Mouse (Mus musculus): ENCODE measurements around the gene Tob2. TPM values are rescaled to one million over a fixed set of nuclear protein-coding genes. Genes with fewer than 3 reads are reported as not detected.

Gene Tob2
- 11.1 and 17.0 TPM in 2 replicates for polyA plus RNA-seq (2014; fragmentation: Nextera tagmentation; extraction: Ambion mirVana)

- Histone ChIP-seq H3K9ac (ENCODE audit: low read length) (peak within 1 kb of the TSS; percentile 86), H3K27me3 (replicated peaks; ENCODE audit: control insufficient read depth, insufficient read depth, low read length) (no peaks in the 10 kb centered on the region), H3K9me3 (replicated peaks; ENCODE audit: control insufficient read depth, low read length) (no peaks in the 10 kb centered on the region), H3K4me3 (ENCODE audit: low read depth, low read length) (peak within 1 kb of the TSS; percentile 73), H3K4me2 (ENCODE audit: low read length) (peak within 1 kb of the TSS; percentile 96), H3K27ac (ENCODE audit: low read depth, low read length) (peak within 1 kb of the TSS; percentile 91), H3K4me1 (ENCODE audit: control insufficient read depth, insufficient read depth, low read length) (peaks cover 7% of the 10 kb centered on the region), H3K36me3 (ENCODE audit: control insufficient read depth, insufficient read depth, low read length) (peaks cover 7% of the 10 kb centered on the region; the same call in 1 of the 2 replicates)
- under 1% methylated on average over 44 of the region's 44 CpGs for WGBS
- peak; percentile 59 for DNase-seq (ENCODE audit: low spot score)
- peak; percentile 1; the same call in 1 of the 2 replicates for ATAC-seq
Measured at GRCm38 (mm10) chr15:81858517-81859329, at the start of gene Tob2. TSS of gene Tob2 (minus strand) at chr15:81858796.

- ATAC-seq: no peak
- Histone ChIP-seq H3K9ac (ENCODE audit: low read length) (no peak overlapping the region), H3K27ac (ENCODE audit: low read depth, low read length) (no peak overlapping the region), H3K27me3 (replicated peaks; ENCODE audit: control insufficient read depth, insufficient read depth, low read length) (no peaks in the 10 kb centered on the region), H3K9me3 (replicated peaks; ENCODE audit: control insufficient read depth, low read length) (no peaks in the 10 kb centered on the region), H3K4me1 (ENCODE audit: control insufficient read depth, insufficient read depth, low read length) (no peaks in the 10 kb centered on the region), H3K4me2 (ENCODE audit: low read length) (no peak overlapping the region), H3K36me3 (ENCODE audit: control insufficient read depth, insufficient read depth, low read length) (peaks cover 97% of the 10 kb centered on the region), H3K4me3 (ENCODE audit: low read depth, low read length) (no peak overlapping the region)
- 95% methylated on average over 8 of the region's 8 CpGs for WGBS
- DNase-seq (ENCODE audit: low spot score): no peak
Measured at GRCm38 (mm10) chr15:81907953-81908352, 49.4 kb upstream of the Tob2 start.

- Histone ChIP-seq H3K27ac (ENCODE audit: low read depth, low read length) (no peak overlapping the region), H3K9me3 (replicated peaks; ENCODE audit: control insufficient read depth, low read length) (no peaks in the 10 kb centered on the region), H3K4me3 (ENCODE audit: low read depth, low read length) (no peak overlapping the region), H3K4me2 (ENCODE audit: low read length) (no peak overlapping the region), H3K9ac (ENCODE audit: low read length) (no peak overlapping the region), H3K27me3 (replicated peaks; ENCODE audit: control insufficient read depth, insufficient read depth, low read length) (no peaks in the 10 kb centered on the region), H3K36me3 (ENCODE audit: control insufficient read depth, insufficient read depth, low read length) (peaks cover 96% of the 10 kb centered on the region), H3K4me1 (ENCODE audit: control insufficient read depth, insufficient read depth, low read length) (no peaks in the 10 kb centered on the region)
- 36% methylated on average over 2 of the region's 2 CpGs for WGBS
- DNase-seq (ENCODE audit: low spot score) (peak; percentile 76), ATAC-seq (no peak)
Measured at GRCm38 (mm10) chr15:81904939-81905338, 46.3 kb upstream of the Tob2 start.

GRCm38 (mm10) chr15:81898751-81899150 lies 40.2 kb upstream of the Tob2 start:
- Histone ChIP-seq H3K27ac (ENCODE audit: low read depth, low read length) (no peak overlapping the region), H3K4me1 (ENCODE audit: control insufficient read depth, insufficient read depth, low read length) (no peaks in the 10 kb centered on the region), H3K9ac (ENCODE audit: low read length) (no peak overlapping the region), H3K36me3 (ENCODE audit: control insufficient read depth, insufficient read depth, low read length) (peaks cover 75% of the 10 kb centered on the region), H3K27me3 (replicated peaks; ENCODE audit: control insufficient read depth, insufficient read depth, low read length) (no peaks in the 10 kb centered on the region), H3K9me3 (replicated peaks; ENCODE audit: control insufficient read depth, low read length) (no peaks in the 10 kb centered on the region), H3K4me2 (ENCODE audit: low read length) (no peak overlapping the region), H3K4me3 (ENCODE audit: low read depth, low read length) (no peak overlapping the region)
- 85% methylated on average over 2 of the region's 2 CpGs for WGBS
- ATAC-seq (no peak), DNase-seq (ENCODE audit: low spot score) (no peak)

GRCm38 (mm10) chr15:81897607-81898285 lies 39.1 kb upstream of the Tob2 start:
- DNase-seq (ENCODE audit: low spot score) (no peak), ATAC-seq (no peak)
- H3K27me3 ChIP-seq (replicated peaks; ENCODE audit: control insufficient read depth, insufficient read depth, low read length): no peaks in the 10 kb centered on the region
- H3K36me3 ChIP-seq (ENCODE audit: control insufficient read depth, insufficient read depth, low read length): peaks cover 66% of the 10 kb centered on the region
- no peak overlapping the region for H3K9ac ChIP-seq (ENCODE audit: low read length)
- 92% methylated on average over 5 of the region's 5 CpGs for WGBS
- H3K27ac ChIP-seq (ENCODE audit: low read depth, low read length): no peak overlapping the region
- no peaks in the 10 kb centered on the region for H3K9me3 ChIP-seq (replicated peaks; ENCODE audit: control insufficient read depth, low read length)
- no peak overlapping the region for H3K4me3 ChIP-seq (ENCODE audit: low read depth, low read length)
- no peak overlapping the region for H3K4me2 ChIP-seq (ENCODE audit: low read length)
- no peaks in the 10 kb centered on the region for H3K4me1 ChIP-seq (ENCODE audit: control insufficient read depth, insufficient read depth, low read length)

- no peaks in the 10 kb centered on the region for H3K9me3 ChIP-seq (replicated peaks; ENCODE audit: control insufficient read depth, low read length)
- DNase-seq (ENCODE audit: low spot score) (no peak), ATAC-seq (no peak)
- no peak overlapping the region for H3K27ac ChIP-seq (ENCODE audit: low read depth, low read length)
- no peak overlapping the region for H3K4me3 ChIP-seq (ENCODE audit: low read depth, low read length)
- H3K36me3 ChIP-seq (ENCODE audit: control insufficient read depth, insufficient read depth, low read length): peaks cover 64% of the 10 kb centered on the region
- H3K4me2 ChIP-seq (ENCODE audit: low read length): no peak overlapping the region
- no peak overlapping the region for H3K9ac ChIP-seq (ENCODE audit: low read length)
- no peaks in the 10 kb centered on the region for H3K4me1 ChIP-seq (ENCODE audit: control insufficient read depth, insufficient read depth, low read length)
- no peaks in the 10 kb centered on the region for H3K27me3 ChIP-seq (replicated peaks; ENCODE audit: control insufficient read depth, insufficient read depth, low read length)
- 83% methylated on average over 2 of the region's 2 CpGs for WGBS
Measured at GRCm38 (mm10) chr15:81896407-81896806, 37.8 kb upstream of the Tob2 start.

GRCm38 (mm10) chr15:81894002-81894401 lies 35.4 kb upstream of the Tob2 start:
- ATAC-seq (no peak), DNase-seq (ENCODE audit: low spot score) (no peak)
- H3K27me3 ChIP-seq (replicated peaks; ENCODE audit: control insufficient read depth, insufficient read depth, low read length): no peaks in the 10 kb centered on the region
- WGBS: 96% methylated on average over 1 of the region's 1 CpGs
- H3K36me3 ChIP-seq (ENCODE audit: control insufficient read depth, insufficient read depth, low read length): peaks cover 70% of the 10 kb centered on the region
- H3K4me1 ChIP-seq (ENCODE audit: control insufficient read depth, insufficient read depth, low read length): no peaks in the 10 kb centered on the region
- no peaks in the 10 kb centered on the region for H3K9me3 ChIP-seq (replicated peaks; ENCODE audit: control insufficient read depth, low read length)
- H3K4me3 ChIP-seq (ENCODE audit: low read depth, low read length): no peak overlapping the region
- no peak overlapping the region for H3K27ac ChIP-seq (ENCODE audit: low read depth, low read length)
- H3K9ac ChIP-seq (ENCODE audit: low read length): no peak overlapping the region
- no peak overlapping the region for H3K4me2 ChIP-seq (ENCODE audit: low read length)

GRCm38 (mm10) chr15:81891822-81892580 lies 33.4 kb upstream of the Tob2 start:
- no peak for DNase-seq (ENCODE audit: low spot score)
- Histone ChIP-seq H3K4me3 (ENCODE audit: low read depth, low read length) (no peak overlapping the region), H3K9ac (ENCODE audit: low read length) (no peak overlapping the region), H3K4me2 (ENCODE audit: low read length) (no peak overlapping the region), H3K4me1 (ENCODE audit: control insufficient read depth, insufficient read depth, low read length) (no peaks in the 10 kb centered on the region), H3K9me3 (replicated peaks; ENCODE audit: control insufficient read depth, low read length) (no peaks in the 10 kb centered on the region), H3K36me3 (ENCODE audit: control insufficient read depth, insufficient read depth, low read length) (peaks cover 65% of the 10 kb centered on the region), H3K27me3 (replicated peaks; ENCODE audit: control insufficient read depth, insufficient read depth, low read length) (no peaks in the 10 kb centered on the region), H3K27ac (ENCODE audit: low read depth, low read length) (no peak overlapping the region)
- WGBS: 93% methylated on average over 8 of the region's 8 CpGs
- ATAC-seq: no peak
